Mouse (Mus musculus) right cerebral cortex, postnatal 14 days (tissue): ENCODE results near the gene Bud31.
"Not testable (repeated sequence)": the region's sequence is repeated elsewhere in the genome, so short reads cannot be mapped to it uniquely, and the experiment has no call there.

Experiments
- DNase-seq: peaks from one replicate; pipeline ENCODE4 v3.0.0; 2022

Gene Bud31

GRCm38 (mm10) chr5:145139571-145140519, at the start of gene Bud31, which contains the start of gene Pdap1:
Gene Bud31 (plus strand): TSS chr5:145140362.
Gene Pdap1 (minus strand): TSS chr5:145140238.
- DNase-seq, result peak; percentile 94

DNA sequence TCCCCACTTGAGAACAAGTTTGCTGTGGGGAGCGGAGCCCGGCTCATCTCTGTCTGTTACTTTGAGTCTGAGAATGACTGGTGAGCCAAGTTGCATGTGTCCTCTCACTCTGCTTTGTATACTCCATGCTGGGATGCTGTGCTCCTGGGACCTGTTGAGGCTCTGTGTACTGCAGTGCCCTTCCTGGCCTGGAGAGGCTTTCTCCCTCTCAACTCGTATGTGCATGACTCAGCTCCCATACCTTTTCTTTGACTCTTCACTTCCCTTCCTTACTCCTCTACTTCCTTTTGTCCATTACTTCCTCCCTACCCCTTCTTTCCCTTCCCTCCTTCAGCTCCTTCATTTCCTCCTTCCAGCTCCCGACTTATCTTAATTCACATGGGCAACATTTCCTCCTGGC, 44.0 kb upstream of the Bud31 start:
- no peak for DNase-seq

DNA sequence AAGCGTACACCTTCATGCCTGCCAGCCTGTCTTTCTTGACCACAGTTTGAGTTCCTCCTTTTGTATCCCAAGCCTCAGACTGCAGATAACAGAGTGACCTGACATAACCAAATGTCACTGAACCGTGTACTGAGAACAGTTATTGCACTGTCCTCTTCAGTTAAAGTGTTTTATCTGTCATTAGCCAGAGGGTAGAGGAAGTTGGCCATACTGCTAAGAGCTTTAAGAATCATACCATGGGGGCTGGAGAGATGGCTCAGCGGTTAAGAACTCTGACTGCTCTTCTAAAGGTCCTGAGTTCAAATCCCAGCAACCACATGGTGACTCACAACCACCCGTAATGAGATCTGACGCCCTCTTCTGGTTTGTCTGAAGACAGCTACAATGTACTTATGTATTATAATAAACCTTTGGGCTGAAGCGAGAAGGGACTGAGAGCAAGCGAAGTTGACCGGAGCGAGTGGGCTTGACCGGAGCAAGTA, 41.8 kb upstream of the Bud31 start:
- no peak for DNase-seq

GRCm38 (mm10) chr5:145100960-145101359, 39.2 kb upstream of the Bud31 start:
- no peak for DNase-seq

- DNase-seq, result not testable (repeated sequence)
These were observed 38.7 kb upstream of the Bud31 start for GRCm38 (mm10) chr5:145101451-145101850.

DNA sequence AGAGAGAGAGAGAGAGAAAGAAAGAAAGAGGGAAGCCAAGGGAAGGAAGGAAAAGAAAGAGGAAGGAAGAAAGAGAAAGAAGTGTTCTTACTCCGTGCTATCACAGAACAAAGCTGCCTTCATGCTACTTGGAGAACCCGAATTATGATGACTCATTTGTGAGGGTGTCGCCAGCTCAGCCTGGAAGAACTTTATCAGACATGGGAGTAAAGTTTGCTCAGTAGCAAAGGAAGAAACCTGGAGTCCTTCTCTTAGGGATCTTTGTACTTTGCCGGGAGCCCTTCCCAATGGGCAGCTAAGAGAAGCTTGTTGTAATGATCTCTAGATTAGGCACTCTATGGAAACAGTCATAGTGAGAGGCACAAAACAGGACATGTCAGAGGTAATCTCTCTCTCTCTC, 37.5 kb upstream of the Bud31 start:
- DNase-seq, result no peak

- DNase-seq, result no peak
These were observed 35.8 kb upstream of the Bud31 start for GRCm38 (mm10) chr5:145104328-145104727.

DNA sequence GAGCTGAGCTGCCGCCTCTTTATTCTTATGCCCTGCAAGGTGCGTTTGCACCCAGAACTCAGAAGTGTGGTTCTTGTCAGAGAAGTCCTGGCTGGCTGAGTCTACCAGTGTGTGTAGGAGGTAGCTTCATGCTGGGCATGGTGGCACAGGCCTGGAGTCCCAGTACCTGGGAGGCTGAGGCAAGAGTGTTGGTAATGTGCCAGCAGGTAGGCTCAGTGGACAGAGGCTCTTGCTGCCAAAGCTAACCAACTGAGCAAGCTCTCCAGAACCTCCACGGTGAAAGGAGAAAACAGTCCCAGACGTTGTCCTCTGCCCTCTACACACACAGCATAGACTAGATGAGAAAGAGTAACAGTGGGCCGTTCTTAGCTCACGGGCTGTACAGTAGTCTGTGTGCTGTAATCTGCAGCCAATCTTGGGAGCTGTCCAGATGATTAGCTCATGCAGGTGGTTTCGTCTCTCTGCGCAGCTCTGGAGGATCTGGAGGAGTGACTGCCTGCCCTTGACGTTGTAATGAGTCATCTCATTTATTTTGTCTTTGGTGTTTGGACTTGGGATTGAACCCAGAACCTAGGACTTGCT, 34.4 kb upstream of the Bud31 start:
- DNase-seq, result no peak

DNA sequence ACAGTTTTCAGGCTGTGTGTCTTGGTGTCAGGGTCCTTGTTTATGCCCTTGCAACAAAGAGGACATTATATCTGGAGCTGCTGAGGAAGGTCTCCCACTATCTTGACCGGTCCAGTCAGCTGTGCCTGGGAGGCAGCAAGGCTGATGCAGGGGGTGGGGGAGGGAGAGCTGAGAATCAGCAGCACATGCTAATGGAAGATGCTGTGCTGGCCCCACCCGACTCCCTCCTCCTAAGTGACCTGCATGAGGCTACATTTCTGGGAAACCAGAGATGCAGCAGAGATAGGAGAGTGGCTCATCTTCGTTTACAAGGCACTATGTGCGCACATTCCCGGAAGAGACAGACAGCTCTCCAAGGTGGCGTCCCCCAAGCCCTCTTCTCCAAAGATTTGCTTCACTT, 29.8 kb upstream of the Bud31 start:
- DNase-seq, result no peak

GRCm38 (mm10) chr5:145112566-145112965, 27.6 kb upstream of the Bud31 start:
- no peak for DNase-seq

DNA sequence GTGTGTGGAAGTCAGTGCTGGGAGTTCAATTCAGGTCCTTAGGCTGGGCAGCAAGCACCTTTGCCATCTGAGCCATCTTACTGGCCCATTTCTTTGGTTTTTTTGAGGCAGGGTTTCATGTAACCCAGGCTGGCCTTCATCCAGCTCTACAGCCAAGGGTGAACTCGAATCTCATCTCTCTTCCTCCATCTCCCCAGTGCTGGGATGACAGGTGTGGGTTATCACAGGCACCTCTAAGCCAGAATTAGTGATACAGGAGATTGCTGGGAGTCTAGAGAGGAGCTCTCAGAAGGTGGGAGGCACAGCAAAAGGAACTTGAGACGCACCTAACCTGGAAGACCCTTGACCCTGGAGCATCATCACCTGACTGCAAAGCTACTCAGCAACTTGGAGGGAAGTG, 26.7 kb upstream of the Bud31 start:
- no peak for DNase-seq

GRCm38 (mm10) chr5:145114071-145114605, 26.0 kb upstream of the Bud31 start, which contains the start of gene Arpc1b:
Gene Arpc1b (plus strand): TSS chr5:145114215.
- peak; percentile 46 for DNase-seq

DNA sequence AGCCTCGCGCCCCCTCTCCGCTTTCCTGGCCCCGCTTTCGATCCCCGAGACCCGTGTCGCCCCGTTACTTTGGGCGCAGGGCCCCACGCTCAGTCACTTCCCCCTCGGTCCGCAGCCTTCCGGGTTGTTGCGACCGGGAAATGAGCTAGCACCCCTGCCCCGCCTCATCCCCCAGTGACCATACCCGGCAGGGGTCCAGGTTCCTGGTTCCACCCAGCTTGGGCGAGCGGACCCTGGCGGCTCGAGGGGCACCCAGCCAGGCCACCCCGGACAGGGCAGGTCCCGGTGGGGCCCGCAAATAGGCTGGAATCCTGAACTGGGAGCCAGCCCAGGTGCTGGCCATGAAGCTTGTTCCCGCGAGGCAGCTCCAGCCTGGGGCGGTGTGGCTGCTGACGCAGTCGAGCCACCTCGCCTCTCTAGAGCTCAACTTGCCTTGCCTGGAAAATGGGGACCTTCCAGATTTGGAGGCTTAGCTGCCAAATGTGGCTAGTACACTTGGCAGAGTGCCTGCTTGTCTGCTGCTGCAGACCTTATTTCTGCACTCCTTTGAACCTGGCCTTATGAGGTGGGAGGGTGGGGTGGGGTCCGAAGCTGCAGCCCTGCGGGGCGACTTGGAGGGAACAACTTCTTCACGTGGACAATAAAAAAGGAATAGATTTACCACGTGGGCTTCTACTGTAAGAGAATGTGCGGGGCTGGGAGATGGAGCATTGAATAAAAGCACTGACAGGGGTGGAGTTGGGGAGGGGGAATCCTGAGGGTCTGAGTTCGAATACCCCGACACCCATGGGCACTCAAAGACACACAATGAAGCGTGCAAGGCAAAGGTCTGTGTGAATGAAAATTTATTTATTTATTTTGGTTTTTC, 25.3 kb upstream of the Bud31 start:
- peak; percentile 41 for DNase-seq

DNA sequence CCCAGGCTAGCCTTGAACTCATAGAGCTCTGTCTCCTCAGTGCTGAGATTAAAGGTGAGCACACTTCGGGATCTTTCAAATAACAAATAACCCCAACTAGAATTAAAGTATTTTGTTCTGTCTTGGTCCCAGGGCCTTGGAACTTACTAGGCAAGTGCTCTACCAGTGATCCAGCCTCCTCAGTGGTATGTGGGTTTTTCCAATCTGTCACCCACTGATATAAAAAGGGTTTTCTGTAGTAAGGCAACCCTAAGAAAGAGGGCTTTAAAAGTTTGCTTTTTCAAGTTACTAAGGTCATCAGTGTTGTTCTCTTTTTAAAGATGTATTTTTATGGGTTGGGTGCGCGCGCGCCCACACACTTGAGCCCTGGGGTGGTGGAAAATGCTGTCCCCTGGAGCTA, 24.4 kb upstream of the Bud31 start:
- DNase-seq, result no peak

- DNase-seq, result no peak
These were observed 23.8 kb upstream of the Bud31 start for GRCm38 (mm10) chr5:145116316-145116715.

- peak; percentile 70 for DNase-seq
These were observed 23.2 kb upstream of the Bud31 start for GRCm38 (mm10) chr5:145116916-145117315.

DNA sequence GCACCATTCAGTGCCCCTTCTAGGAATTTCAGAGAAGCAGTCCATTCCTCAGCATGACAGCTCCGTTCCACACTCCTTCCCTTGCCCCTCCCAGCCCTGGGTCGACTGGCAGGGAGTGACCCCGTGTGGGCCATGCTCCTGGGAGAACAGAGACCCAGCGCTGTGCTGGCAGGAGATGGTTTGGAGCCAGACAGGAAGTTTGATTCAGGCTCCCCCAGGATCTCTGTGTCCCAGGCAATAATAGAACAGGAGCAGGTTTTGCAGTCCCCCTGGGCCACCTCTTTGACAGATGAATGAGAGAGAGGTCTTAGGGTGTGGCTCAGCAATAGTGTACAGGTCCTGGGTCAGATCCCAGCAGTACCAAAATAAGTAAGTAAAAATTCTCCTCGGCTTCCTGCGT, 22.2 kb upstream of the Bud31 start:
- no peak for DNase-seq

- no peak for DNase-seq
These were observed 21.7 kb upstream of the Bud31 start for GRCm38 (mm10) chr5:145118461-145118860.

- DNase-seq, result no peak
These were observed 20.8 kb upstream of the Bud31 start for GRCm38 (mm10) chr5:145119385-145119784.

- no peak for DNase-seq
These were observed 19.2 kb upstream of the Bud31 start for GRCm38 (mm10) chr5:145120921-145121320.

- no peak for DNase-seq
These were observed 16.8 kb upstream of the Bud31 start for GRCm38 (mm10) chr5:145123396-145123795.

DNA sequence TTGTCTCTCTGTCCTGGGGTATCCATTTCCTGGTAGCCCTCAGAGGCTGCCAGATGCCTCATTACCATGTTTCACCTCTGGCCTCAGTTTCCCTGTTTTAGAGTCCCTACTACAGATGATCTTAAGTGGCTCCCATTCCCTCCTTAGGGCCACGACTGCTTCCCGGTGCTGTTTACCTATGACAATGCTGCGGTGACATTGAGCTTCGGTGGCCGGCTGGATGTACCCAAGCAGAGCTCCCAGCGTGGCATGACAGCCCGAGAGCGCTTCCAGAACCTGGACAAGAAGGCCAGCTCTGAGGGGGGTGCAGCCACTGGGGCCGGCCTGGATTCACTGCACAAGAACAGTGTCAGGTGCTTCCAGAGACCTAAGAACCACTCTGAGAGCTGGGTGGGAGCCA, 13.6 kb upstream of the Bud31 start:
- DNase-seq, result no peak

- no peak for DNase-seq
These were observed 11.0 kb upstream of the Bud31 start for GRCm38 (mm10) chr5:145129124-145129523.
